Mouse (Mus musculus) neural tube, embryonic 14.5 days (tissue): ENCODE measurements at regions not wholly inside any gene's neighbourhood (a gene's known extent, or its start where the extent isn't known, plus 50 kb on each side); places are given as distances from the start of the nearest gene placed in this dataset.

ENCODE experiments used
- ATAC-seq: fragments of 200-750 bp; cut with Nextera tagmentation; 2 replicates; pipeline ENCODE4 v1.8.0; 2017; ENCODE audit warnings: low read depth, mild to moderate bottlenecking, moderate TSS enrichment, moderate library complexity
- H3K27ac ChIP-seq: fragments of 300-500 bp; sonication (generic); 2 replicates; pipeline ENCODE4 v1.5.1; 2014; ENCODE audit warnings: low read depth, mild to moderate bottlenecking, control low read depth, low read length, moderate library complexity, mixed read lengths
- H3K27me3 ChIP-seq: fragments of 300-500 bp; sonication (generic); 2 replicates; pipeline ENCODE4 v1.6.1; 2014; ENCODE audit warnings: low read length; ENCODE audit not compliant: control insufficient read depth, insufficient read depth
- H3K36me3 ChIP-seq: fragments of 300-500 bp; sonication (generic); 2 replicates; pipeline ENCODE4 v1.6.1; 2014; ENCODE audit warnings: low read length, mixed read lengths; ENCODE audit not compliant: control insufficient read depth, insufficient read depth
- H3K4me1 ChIP-seq: fragments of 300-500 bp; sonication (generic); 2 replicates; pipeline ENCODE4 v1.6.1; 2014; ENCODE audit warnings: low read length; ENCODE audit not compliant: control insufficient read depth, insufficient read depth
- H3K4me2 ChIP-seq: fragments of 300-500 bp; sonication (generic); 2 replicates; pipeline ENCODE4 v1.6.1; 2014; ENCODE audit warnings: mild to moderate bottlenecking, low read depth, low read length, control low read depth
- H3K4me3 ChIP-seq: fragments of 300-500 bp; sonication (generic); 2 replicates; pipeline ENCODE4 v1.5.1; 2014; ENCODE audit warnings: low read depth, low read length, control low read depth, mixed read lengths
- H3K9ac ChIP-seq: fragments of 300-500 bp; sonication (generic); replicated peaks from 2 replicates; pipeline ENCODE4 v1.6.1; 2014; ENCODE audit warnings: low read depth, mild to moderate bottlenecking, control low read depth, low read length, mixed read lengths
- H3K9me3 ChIP-seq: fragments of 300-500 bp; sonication (generic); 2 replicates; pipeline ENCODE4 v1.6.1; 2016; ENCODE audit warnings: low read length; ENCODE audit not compliant: control insufficient read depth
- WGBS: fragments of 180-500 bp; shearing (Covaris S2); extraction: QIAGEN DNeasy Blood & Tissue Kit; methylation state at CpG from one replicate; pipeline ENCODE4 v1.1.7; 2014; 5-methylcytosine and 5-hydroxymethylcytosine counted together

- Histone ChIP-seq H3K4me2 (no peak overlapping the region), H3K9me3 (no peaks in the 10 kb centered on the region), H3K27me3 (no peaks in the 10 kb centered on the region), H3K4me3 (no peak overlapping the region), H3K9ac (no peak overlapping the region), H3K36me3 (no peaks in the 10 kb centered on the region), H3K27ac (no peak overlapping the region), H3K4me1 (no peaks in the 10 kb centered on the region)
- no peak for ATAC-seq
- 67% methylated on average over 5 of the region's 5 CpGs for WGBS
Measured at GRCm38 (mm10) chr2:57934062-57934822, 63.4 kb upstream of the Galnt5 start.
